Mouse (Mus musculus) testis, adult 2 months (tissue): Measurements from ENCODE around the gene Spns3.

Source experiments
- CTCF ChIP-seq: fragments of 200-500 bp; IDR thresholded peaks from 2 replicates; pipeline ENCODE4 v1.5.1; 2012; ENCODE audit warnings: low read depth, mild to moderate bottlenecking, inconsistent platforms, low read length, moderate library complexity; ENCODE audit not compliant: control insufficient read depth, insufficient read depth, insufficient replicate concordance
- POLR2A ChIP-seq: fragments of 200-500 bp; IDR thresholded peaks from 2 replicates; pipeline ENCODE4 v1.6.1; 2012; ENCODE audit warnings: low read depth, mild to moderate bottlenecking, inconsistent platforms, low read length, moderate library complexity; ENCODE audit not compliant: control insufficient read depth

GRCm38 (mm10) chr11:72587537-72588233 lies 37.4 kb upstream of the Spns3 start:
- TF ChIP-seq CTCF (no peak), POLR2A (no peak)
